Mouse (Mus musculus) urinary bladder, adult 2 months (tissue): ENCODE data around the gene Sh3bp1. TPM values are rescaled to one million over a fixed set of nuclear protein-coding genes. Genes with fewer than 3 reads are reported as not detected.

ENCODE experiments used
- DNase-seq: peaks from one replicate; pipeline ENCODE4 v3.0.0; 2022; ENCODE audit warnings: low spot score
- polyA plus RNA-seq: library from polyadenylated mRNA; depleted of rRNA; stranded (reverse); fragments of >200 nt; gene quantifications from 2 replicates; pipeline ENCODE4 v1.2.3, GENCODE M21; 2012; rRNA removed

Sh3bp1 gene
- polyA plus RNA-seq = 34.6 and 35.1 TPM in 2 replicates

GRCm38 (mm10) chr15:78899740-78900584, at the start of gene Sh3bp1:
Sh3bp1 (plus strand) TSS chr15:78899768.
- DNase-seq = peak; percentile 59

GRCm38 (mm10) chr15:78850059-78850824, 49.3 kb upstream of the Sh3bp1 start:
- DNase-seq = no peak

- DNase-seq = no peak
Measured at GRCm38 (mm10) chr15:78850944-78851343, 48.6 kb upstream of the Sh3bp1 start.

- DNase-seq = peak; percentile 82
Measured at GRCm38 (mm10) chr15:78851505-78852153, 47.9 kb upstream of the Sh3bp1 start.

GRCm38 (mm10) chr15:78855303-78855965, 44.1 kb upstream of the Sh3bp1 start, which contains the start of gene Lgals2:
Lgals2 (minus strand) TSS chr15:78855529.
- no peak for DNase-seq

GRCm38 (mm10) chr15:78857009-78857408, 42.6 kb upstream of the Sh3bp1 start:
- DNase-seq = no peak

GRCm38 (mm10) chr15:78859311-78859710, 40.3 kb upstream of the Sh3bp1 start:
- no peak for DNase-seq

- no peak for DNase-seq
Measured at GRCm38 (mm10) chr15:78859714-78860113, 39.9 kb upstream of the Sh3bp1 start.

GRCm38 (mm10) chr15:78862280-78862679, 37.3 kb upstream of the Sh3bp1 start:
- DNase-seq = no peak

- DNase-seq = no peak
Measured at GRCm38 (mm10) chr15:78863154-78863553, 36.4 kb upstream of the Sh3bp1 start.

GRCm38 (mm10) chr15:78863852-78864253, 35.7 kb upstream of the Sh3bp1 start:
- DNase-seq = no peak

- DNase-seq = no peak
Measured at GRCm38 (mm10) chr15:78868398-78868797, 31.2 kb upstream of the Sh3bp1 start.

GRCm38 (mm10) chr15:78868826-78869233, 30.7 kb upstream of the Sh3bp1 start:
- no peak for DNase-seq

GRCm38 (mm10) chr15:78869775-78870174, 29.8 kb upstream of the Sh3bp1 start:
- DNase-seq = no peak

- no peak for DNase-seq
Measured at GRCm38 (mm10) chr15:78872021-78872608, 27.5 kb upstream of the Sh3bp1 start.

GRCm38 (mm10) chr15:78873803-78874435, 25.6 kb upstream of the Sh3bp1 start:
- no peak for DNase-seq

GRCm38 (mm10) chr15:78874989-78875388, 24.6 kb upstream of the Sh3bp1 start:
- DNase-seq = no peak

- DNase-seq = no peak
Measured at GRCm38 (mm10) chr15:78875537-78875936, 24.0 kb upstream of the Sh3bp1 start.

- DNase-seq = peak; percentile 67
Measured at GRCm38 (mm10) chr15:78876258-78876696, 23.3 kb upstream of the Sh3bp1 start.

GRCm38 (mm10) chr15:78876991-78877809, 22.4 kb upstream of the Sh3bp1 start, which contains the start of gene Gga1:
Gga1 (plus strand) TSS chr15:78877190.
- peak; percentile 94 for DNase-seq
